Mouse (Mus musculus): ENCODE measurements around the gene Stk32b.

The Stk32b gene

DNA sequence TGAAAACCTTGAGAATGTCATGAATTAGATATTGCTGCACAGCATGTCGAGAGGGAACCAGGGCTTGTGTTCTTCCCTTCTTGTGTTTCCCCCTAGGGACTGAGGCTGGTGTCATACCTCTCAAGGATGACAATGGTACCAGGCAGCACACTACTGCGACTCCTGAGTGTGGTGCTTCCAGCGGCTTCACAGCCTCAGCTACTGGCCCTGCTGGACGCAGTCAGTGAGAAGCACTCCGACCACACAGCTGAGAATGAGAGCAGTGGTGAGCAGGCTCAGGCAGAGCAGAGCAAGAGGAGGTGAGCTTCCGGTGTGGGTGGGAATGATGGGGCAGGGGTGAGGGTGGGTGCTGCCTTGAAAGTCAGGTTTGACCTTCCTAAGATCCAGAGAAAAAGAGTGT lies 297.9 kb downstream of the Stk32b start:
- Histone ChIP-seq H3K27me3 (ENCODE audit: control insufficient read depth, insufficient read depth, low read length, poor library complexity, severe bottlenecking) (no peaks in the 10 kb centered on the region), H3K36me3 (ENCODE audit: control insufficient read depth, insufficient read depth, low read length, poor library complexity, severe bottlenecking) (no peaks in the 10 kb centered on the region)
- DNase-seq (ENCODE audit: low read depth, low spot score) = no peak
